8 mouse cellular contexts compared by ENCODE assay signal in the genomic region with DNA sequence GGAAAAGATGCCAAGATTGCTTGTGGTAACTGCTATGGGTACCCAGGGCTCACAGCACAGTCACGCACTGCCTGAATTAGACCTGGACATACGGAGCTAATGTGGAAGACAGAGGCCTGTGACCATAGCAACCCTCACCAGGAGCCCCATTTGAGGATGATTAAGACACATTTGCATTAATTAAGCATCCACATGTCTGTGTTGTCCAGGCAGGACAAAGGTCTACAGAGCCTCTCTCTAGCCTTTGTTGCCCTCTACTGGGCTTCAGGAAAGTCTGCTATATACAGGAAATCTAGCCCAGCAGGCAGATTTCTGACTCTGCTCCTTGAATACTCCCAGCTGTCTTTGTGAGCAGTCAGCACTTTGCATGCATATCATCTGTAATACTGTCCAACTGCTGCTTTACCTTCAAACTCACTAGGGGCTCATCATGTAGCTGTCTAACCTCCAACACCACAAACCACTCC.
A peak's percentile ranks its signal among the peaks of the same experiment; 100 is the strongest.
DNase-seq lines count a peak whose midpoint lies in the region; ATAC-seq lines count a peak whose summit lies in the region.

No protein-coding gene starts in this region.

- no peaks in the 10 kb centered on the region for H3K27me3 ChIP-seq in embryonic facial prominence, embryonic 10.5 days (replicated peaks; ENCODE audit: low read depth, poor library complexity, severe bottlenecking)
- no peaks in the 10 kb centered on the region for H3K27me3 ChIP-seq in kidney, embryonic 16.5 days (ENCODE audit: insufficient read depth, low read length)
- no peaks in the 10 kb centered on the region for H3K27me3 ChIP-seq in neural tube, embryonic 12.5 days (replicated peaks)

- H3K27ac ChIP-seq in embryonic facial prominence, embryonic 10.5 days (replicated peaks) = no peak overlapping the region
- no peak overlapping the region for H3K27ac ChIP-seq in kidney, embryonic 16.5 days (ENCODE audit: low read length)
- no peak overlapping the region for H3K27ac ChIP-seq in neural tube, embryonic 12.5 days

- H3K4me1 ChIP-seq in embryonic facial prominence, embryonic 10.5 days = no peaks in the 10 kb centered on the region
- no peaks in the 10 kb centered on the region for H3K4me1 ChIP-seq in kidney, embryonic 16.5 days (ENCODE audit: insufficient read depth, low read length)
- H3K4me1 ChIP-seq in neural tube, embryonic 12.5 days = peaks cover 5% of the 10 kb centered on the region

- no peak overlapping the region for H3K4me3 ChIP-seq in embryonic facial prominence, embryonic 10.5 days
- no peak overlapping the region for H3K4me3 ChIP-seq in kidney, embryonic 16.5 days (ENCODE audit: low read length)
- no peak overlapping the region for H3K4me3 ChIP-seq in neural tube, embryonic 12.5 days

- peak; percentile 85 for ATAC-seq in kidney, embryonic 16.5 days (ENCODE audit: low FRiP score, low TSS enrichment)
- peak; percentile 97 for ATAC-seq in neural tube, embryonic 12.5 days (ENCODE audit: low FRiP score, low read depth)

- 29% methylated on average over 2 of the region's 2 CpGs for WGBS in embryonic facial prominence, embryonic 10.5 days
- 39% methylated on average over 2 of the region's 2 CpGs for WGBS in kidney, embryonic 16.5 days
- 15% methylated on average over 2 of the region's 2 CpGs for WGBS in neural tube, embryonic 12.5 days

- DNase-seq in kidney, adult 9 months = peak; percentile 29
- no peak for DNase-seq in kidney, postnatal 10 days
- DNase-seq in adrenal gland, postnatal 14 days = peak; percentile 21
- DNase-seq in embryonic facial prominence, embryonic 10.5 days (ENCODE audit: low spot score) = peak; percentile 13
- no peak for DNase-seq in thymus, adult 18-20 months
- no peak for DNase-seq in adipocyte (ENCODE audit: low spot score)

- no peak overlapping the region for H3K4me2 ChIP-seq in kidney, embryonic 16.5 days (replicated peaks; ENCODE audit: low read depth, low read length)
- no peak overlapping the region for H3K4me2 ChIP-seq in neural tube, embryonic 12.5 days (replicated peaks)

- no peaks in the 10 kb centered on the region for H3K9me3 ChIP-seq in embryonic facial prominence, embryonic 10.5 days
- no peaks in the 10 kb centered on the region for H3K9me3 ChIP-seq in kidney, embryonic 16.5 days (ENCODE audit: low read length)
- no peaks in the 10 kb centered on the region for H3K9me3 ChIP-seq in neural tube, embryonic 12.5 days

- no peaks in the 10 kb centered on the region for H3K36me3 ChIP-seq in embryonic facial prominence, embryonic 10.5 days (replicated peaks)
- H3K36me3 ChIP-seq in kidney, embryonic 16.5 days (ENCODE audit: insufficient read depth, low read length) = no peaks in the 10 kb centered on the region
- H3K36me3 ChIP-seq in neural tube, embryonic 12.5 days = no peaks in the 10 kb centered on the region

- no peak overlapping the region for H3K9ac ChIP-seq in kidney, embryonic 16.5 days (replicated peaks; ENCODE audit: low read length)
- H3K9ac ChIP-seq in neural tube, embryonic 12.5 days = no peak overlapping the region

Comparison
In these comparisons a context has a peak if more than half of its experiments do, and no peak if none do; other contexts are left out.
1. DNase-seq: peak in kidney, adult 9 months (single experiment), adrenal gland, postnatal 14 days (single experiment) and embryonic facial prominence, embryonic 10.5 days (single experiment); none in kidney, postnatal 10 days (single experiment), thymus, adult 18-20 months (0 of 2) and adipocyte (single experiment).